Mouse (Mus musculus): ENCODE results near the gene Shh.

GRCm38 (mm10) chr5:28460556-28461350 lies 6.3 kb downstream of the Shh start:
- TF ChIP-seq POLR2A (IDR thresholded peaks at IDR 0.05; ENCODE audit: borderline replicate concordance, extremely low read depth, insufficient read depth, insufficient read length, poor library complexity, severe bottlenecking), result no peak
- no peak for TF ChIP-seq CTCF (IDR thresholded peaks at IDR 0.05; ENCODE audit: borderline replicate concordance, extremely low read depth, insufficient read depth, insufficient read length)

Measured in brain, embryonic 14.5 days (tissue).